Mouse (Mus musculus) adrenal gland, adult 18-20 months (tissue): ENCODE measurements at regions not wholly inside any gene's neighbourhood (a gene's known extent, or its start where the extent isn't known, plus 50 kb on each side); places are given as distances from the start of the nearest gene placed in this dataset.

Experiments
- DNase-seq, 2 experiments: peaks; one replicate each; pipeline ENCODE4 v3.0.0; 2021 to 2022; ENCODE audit warnings: low spot score in 2 of 2

DNA sequence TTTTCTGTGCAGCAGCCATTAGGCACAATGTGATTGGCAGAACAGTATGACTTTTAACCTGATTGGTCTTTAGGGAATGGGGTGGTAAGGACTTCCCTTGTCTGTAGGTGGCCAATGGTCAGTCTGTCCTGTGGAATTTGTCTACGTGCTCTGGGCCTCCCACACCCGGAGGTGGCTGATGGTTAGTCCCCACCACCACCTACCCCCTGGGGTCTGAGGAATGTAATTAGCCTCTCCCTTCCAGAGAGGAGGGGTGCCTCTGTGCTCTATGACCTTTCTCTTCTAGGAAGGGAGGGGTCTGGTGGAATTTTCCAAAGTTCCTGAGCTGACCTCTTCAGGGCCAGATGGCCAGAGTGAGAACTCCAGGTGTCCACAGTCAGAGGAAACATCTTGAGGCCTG is 101.6 kb downstream of the Tmem17 start:
- DNase-seq, result no peak

DNA sequence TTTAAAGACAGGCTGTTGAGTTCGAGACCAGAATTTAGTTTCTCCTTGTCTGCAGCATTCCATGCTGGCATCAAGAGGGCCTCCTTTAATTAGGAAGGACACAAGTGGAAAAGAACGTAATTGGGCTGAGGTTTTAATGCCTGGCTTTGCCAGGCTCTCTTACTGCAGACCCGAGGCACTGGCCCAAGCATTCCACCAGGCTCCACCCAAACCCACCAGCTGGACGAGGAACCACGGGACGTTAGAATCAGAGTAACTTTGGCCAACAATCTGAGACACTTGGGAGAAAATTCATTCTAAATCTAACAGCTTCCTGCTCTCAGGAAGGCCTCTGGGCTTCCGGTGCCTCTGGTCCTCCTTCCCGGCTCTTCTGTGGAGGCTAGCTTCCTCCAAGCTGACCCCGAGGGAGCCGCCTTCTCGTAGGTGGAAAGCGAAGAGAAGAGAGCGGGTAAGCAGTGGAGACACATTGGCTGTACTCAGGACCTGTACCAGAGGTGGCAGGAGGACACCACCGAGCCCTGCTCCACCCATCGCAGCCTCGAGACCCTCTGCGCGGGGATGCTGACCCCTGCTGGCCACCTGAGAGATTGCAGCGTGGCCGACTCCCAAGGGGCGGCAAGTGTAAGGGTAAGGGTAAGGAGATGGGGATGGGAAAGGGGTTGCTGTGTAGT is 105.5 kb downstream of the Tmem17 start:
- DNase-seq, result peak; percentile 88 to 93

DNA sequence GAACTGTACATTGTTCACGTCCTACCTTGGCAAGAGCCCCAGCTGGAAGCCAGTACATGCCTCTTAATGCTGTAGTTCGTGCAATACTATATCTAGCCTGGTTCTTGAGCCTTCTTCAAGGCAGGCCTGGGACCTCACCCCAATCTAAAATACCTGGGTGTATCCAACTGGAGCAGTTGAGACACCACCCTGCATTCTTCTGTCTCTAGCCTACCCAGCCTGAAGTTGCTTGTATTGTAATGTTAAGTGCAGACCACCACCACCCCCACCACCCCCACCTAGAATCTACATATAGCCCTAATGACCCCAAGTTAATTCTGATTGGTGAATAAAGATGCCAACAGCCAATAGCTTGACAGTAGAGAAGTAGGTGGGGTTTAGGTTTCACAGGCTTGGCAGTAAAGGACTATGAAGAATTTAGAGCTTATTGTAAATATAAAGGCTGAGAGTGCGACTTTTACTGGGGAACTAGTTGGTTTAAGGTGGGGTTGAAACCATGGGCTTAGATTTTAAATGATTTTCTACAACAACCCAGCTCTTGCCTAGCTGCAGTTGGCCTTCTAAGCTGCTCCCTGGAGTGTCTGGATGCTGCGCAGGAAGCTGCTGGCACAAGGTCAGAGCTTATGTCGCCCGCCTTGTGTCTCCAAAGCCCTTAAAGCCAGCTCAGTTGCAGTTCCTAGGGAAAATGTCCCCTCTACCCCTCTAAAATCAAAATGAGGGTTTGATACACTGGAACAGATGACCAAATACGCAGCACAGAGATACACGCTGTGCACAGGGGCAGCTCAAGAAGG is 109.2 kb downstream of the Tmem17 start:
- DNase-seq, result no peak

DNA sequence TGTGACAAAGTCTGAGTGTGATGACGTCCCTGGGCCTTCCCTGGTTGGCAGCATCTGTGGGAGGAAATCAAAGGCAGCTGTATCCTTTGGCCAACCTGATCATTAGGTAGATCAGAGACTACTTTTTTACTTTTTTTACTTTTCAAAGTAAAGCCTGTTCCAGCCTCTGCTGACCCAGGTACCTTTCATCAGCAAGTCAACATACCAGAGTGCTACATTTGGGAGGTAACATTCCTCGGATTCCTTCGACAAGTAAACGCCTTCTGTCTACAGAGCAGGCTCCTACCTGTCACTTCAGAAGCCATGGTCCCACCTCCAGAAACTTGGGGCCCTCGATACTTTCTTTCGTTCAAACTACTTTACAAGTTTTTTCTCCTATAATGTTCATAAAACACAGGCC is 110.0 kb downstream of the Tmem17 start:
- no peak for DNase-seq

DNA sequence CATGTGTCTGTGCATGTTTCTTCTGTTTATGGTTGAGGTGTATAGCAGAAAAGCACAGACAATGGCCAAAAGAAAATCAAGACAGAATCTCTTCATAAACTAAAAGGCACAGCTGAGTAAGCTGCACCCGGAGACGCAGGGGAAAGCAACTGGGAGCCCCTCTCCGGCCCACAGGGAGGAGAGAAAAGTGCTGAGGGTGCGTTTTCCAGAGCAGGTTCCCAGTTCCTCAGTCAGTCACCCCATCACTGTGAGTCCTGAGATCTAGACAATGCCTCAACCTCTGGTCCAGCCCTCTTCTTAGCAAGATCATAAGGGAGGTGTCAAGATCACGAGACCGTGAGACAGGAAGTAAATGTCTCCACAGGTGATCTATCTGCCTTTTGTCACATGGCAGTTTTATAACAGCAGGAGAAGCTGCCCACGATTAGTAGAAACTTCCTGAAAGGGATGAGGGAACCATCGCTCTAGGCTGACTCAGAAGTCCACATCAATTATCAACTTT is 110.7 kb downstream of the Tmem17 start:
- DNase-seq, result no peak

DNA sequence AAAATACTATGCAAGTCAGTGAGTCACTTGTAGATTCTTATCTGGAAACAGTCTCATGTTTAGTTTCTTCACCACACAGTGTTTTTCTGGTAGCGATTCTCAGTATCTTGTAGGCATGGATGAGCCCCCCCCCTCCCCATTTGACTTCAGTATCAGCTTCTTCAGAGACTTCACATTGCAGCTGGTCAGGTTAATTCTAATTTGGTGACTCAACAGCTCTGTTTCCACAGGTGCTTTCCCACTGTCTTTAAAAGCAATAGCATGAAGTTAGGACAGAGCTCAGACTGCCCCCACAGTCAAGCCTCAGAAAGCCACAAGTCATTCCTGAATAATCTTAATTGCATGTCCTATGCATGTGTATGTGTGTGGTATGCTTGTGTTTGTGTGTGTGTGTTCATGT is 114.5 kb downstream of the Tmem17 start:
- DNase-seq, result no peak

DNA sequence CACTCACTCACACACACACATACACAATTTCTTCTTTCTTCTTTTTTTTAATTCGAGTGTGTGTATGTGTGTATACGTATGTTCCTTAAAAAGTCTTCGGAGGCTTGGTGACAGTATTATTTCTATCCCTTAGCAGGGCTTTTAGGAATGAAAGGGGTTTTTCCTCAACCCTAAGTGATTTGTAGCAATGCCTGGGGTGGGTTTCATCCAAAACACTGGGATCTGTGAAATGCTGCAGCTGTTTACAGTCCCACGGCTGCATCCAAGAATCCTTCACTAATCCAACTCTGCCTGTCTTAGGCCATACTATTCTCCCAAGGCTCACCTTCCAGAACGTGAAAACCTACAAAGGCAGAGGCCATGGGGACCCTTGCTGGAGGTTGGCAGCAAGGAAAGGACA is 116.6 kb downstream of the Tmem17 start:
- no peak for DNase-seq

DNA sequence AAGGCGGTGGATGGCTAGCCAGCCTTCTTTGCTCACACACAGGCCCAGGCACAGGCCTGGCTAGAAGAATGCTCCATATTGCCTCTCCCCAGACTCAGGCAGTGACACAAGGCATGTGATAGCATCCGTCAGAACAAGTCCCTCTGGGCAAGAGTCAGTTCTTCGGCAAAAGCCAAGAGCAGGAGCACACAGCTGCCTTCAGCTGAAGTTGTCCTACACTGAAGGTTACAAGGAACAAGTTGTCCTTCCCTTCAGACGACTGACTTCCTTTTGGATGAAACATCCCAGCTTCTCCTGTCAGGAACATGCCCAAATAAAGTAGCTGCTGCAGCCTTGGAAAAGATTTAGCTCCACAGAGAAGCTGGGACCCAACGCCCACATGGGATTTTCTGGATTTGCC is 117.1 kb downstream of the Tmem17 start:
- no peak for DNase-seq

DNA sequence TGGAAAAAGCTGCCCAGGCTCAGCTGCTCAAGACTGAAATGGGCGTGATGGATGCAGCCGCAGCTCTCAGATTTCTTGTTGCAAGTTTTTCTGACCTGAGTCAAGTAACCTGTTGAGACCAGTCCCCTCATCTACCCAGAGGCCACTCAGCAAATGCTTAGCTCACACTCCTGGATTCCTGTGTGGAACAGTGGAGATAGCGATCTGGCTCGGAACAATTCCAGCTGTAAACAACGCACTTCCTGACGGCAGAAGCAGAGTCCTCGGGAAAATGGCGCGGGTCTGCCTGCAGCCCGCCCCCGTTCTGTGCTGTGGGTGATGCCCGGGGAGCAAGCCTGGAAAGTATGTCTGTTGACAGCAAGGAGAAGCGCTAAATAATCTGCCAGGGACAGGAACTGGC is 117.7 kb downstream of the Tmem17 start:
- peak; percentile 42 to 50 for DNase-seq

DNA sequence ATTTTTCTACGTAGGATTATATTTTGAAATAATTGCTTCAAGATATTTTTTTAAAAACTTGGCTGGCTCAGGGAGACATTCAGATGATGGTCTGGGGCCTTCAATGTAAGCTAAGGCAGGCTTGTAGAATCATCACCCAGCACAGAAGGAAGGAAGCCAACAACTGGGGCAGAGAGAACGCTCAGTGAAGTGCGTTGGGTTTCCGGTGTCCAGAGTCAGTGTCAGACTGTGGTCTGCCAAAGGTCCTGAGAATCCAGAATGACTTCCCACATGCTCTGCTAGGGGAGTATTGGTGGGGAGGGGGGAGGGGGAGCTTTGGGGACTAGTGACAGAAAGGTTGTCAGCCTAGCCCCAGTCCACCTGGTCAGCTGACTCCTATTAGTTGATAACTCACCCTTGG is 118.1 kb downstream of the Tmem17 start:
- DNase-seq, result no peak

DNA sequence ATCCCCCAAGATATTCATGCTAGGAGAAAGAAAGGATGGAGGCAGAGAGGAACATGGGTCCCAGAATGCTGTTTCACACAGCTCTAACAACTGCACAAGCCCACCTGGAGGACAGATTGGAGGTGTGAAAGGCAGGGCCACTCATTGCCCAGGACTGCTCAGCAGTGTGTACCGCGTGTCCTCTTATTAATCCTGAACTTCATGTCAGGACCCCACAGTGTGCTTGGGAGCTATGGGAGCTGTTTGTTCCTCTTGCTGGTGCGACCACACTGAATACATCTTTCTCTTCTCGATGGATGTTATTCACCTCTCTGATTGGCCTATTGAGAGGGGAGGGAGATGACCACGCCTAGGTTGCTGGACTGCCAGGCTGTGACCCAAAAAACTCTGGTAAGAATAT is 119.1 kb downstream of the Tmem17 start:
- DNase-seq, result peak in 1 of 2 experiments; percentile 18

DNA sequence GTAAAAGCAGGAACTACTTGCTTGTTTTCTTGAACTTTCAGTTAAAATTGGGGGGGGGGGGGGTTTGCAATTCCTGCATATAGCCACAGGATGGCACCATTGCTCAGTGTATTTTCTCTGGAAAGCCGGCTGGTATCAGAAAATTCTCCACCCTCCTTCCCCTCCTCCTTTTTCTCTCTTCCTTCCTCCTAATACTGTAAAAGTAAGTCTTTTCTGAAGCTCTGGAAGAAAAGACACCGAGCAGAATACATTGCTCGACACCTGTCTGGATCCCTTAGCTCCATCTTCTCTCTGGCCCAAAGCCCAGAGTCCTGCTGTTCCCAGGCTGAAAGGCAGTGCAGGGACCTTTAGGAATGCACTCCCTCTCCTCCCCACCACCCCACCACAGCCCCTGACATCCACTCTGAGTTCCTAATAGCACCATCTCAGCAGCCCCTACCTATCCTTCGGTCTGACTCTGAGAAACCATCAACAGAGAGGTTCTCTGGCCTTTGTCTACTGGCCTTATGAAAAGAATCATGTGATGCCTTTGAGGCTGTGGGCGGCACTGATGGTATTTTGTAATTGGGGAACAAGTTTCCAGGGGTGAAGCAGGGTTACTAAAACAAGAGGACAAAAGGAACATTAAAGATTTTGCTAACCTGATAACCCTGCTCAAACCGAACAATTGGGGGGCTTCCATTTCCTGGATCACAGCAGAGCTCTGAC is 119.9 kb downstream of the Tmem17 start:
- DNase-seq, result peak in 1 of 2 experiments; percentile 25

DNA sequence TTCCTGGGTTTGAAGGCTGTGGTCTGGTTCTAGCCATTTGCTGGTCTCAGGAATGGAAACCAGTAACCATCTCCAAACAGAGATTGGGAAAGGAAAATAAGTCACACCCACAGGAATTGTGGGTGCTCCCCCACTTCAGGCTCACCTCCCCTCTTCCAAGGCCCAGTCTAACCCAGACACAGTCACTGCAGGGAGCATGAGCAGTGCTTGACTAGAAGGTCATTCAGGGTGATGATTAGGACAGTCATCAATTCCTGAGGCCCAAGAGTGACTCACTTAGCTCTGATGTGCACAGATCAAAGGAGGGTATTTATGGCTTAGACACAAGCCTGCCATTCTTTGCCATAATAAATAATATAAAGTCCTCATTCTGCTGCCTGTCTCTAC is 120.4 kb downstream of the Tmem17 start:
- peak in 1 of 2 experiments; percentile 21 for DNase-seq

DNA sequence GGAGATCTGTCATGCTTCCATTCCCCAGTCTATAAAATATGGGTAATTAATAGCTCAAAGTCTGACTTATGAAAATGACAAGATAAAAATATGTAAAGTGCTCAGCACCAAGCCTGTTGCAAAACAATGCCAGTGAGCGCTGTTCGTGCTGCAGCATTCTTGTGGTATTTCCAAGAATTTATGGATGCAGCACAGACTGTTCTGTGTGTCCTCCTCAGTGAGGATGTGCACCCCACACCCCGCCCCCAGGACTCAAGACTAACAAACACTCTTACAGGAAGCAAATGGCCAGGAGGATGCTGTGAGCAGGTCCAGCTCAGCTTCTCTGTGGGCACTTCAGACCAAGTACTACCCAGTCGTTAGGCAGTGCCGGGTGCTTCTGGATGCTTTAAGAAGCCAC is 121.1 kb downstream of the Tmem17 start:
- DNase-seq, result no peak

DNA sequence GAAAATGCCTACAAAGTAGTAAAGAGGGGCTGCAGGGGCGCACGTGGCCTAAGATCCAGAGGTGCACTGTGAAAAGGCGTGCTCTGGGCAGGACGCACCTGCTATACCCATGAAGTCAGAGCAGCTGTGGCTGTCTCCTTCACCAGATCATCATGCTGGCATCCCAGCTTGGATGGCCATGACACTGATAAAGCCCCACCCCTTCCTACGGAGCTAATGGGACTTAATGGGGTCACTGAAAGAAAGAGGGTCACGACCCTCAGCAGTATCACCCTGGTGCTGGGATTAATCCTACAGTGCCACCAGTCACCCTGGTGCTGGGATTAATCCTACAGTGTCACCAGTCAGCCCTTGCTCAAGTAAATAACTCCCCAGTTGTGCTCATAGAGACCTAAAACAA is 122.1 kb downstream of the Tmem17 start:
- peak in 1 of 2 experiments; percentile 18 for DNase-seq

DNA sequence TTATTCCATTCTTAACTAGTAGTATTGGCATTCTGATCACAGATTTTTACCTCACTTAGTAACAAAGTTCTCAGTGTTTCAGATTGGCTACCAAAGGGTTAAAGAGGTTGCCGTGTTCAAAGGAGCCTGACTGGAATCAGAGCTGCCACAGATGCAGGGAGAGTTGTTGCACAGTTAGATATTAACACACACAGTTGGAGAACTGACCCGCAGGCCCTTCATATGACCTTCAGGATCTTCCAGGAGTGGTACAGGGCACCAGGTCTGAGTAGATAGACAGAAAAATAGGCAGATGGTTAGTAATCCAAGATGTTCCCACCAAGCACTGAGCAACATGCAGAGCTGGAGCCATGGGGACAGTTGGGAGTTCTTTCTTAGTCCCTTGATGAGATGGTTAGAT is 123.1 kb downstream of the Tmem17 start:
- DNase-seq, result no peak

DNA sequence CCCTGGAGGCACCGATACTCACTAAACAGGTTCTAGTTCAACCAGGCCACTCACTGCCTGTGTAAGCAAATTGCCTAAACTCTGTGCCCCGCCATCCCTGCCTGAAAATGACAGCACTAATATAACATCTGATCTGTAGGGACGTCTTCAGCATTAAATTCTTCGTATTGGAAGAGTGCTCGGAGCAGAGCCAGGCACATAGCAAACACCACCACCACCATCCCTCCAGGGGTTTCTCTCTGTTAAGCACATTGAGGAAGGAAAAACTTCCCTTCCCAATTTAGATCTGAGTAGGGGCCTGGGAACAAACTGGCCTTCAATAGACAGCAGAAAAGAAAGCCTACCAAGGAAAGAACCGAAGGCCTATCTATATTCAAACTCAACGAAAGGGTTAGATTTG is 124.4 kb downstream of the Tmem17 start:
- no peak for DNase-seq

DNA sequence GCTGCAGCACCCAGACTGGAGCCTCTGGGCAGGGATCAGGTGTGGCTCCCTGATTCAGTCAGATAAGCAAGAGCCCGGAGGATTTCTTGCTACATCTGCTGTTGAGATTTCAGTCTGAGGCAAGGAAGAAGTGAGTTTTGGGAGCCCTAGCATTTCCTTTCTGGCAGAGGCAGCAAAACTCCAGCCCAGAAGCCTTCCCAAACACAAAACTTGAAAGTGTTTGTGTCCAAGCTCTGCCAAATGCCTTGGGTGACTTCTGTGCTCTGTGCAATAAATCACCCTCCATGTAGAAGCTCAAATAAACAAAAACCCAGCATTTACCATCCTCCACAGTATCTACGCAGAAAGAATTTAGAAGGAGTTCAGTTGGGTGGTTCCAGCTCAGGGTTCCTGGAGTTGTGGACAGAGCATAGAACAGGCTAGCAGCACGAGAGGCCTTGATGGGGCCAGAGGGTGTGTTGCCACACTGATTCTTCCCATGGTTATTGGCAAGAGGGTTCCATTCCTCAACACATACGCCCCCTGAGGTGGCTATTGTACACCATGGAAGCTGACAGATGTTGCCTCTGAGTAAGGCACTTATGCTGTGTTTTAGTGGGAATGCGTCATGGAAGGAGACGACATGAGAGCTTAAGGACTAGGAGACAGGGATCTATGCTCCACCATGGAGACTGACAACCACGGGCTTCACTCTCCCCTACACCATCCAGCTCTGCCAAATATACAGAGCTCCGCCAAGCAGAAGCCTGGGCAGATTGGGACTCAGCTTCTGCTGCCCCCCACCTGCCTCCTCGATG is 125.1 kb downstream of the Tmem17 start:
- no peak for DNase-seq

DNA sequence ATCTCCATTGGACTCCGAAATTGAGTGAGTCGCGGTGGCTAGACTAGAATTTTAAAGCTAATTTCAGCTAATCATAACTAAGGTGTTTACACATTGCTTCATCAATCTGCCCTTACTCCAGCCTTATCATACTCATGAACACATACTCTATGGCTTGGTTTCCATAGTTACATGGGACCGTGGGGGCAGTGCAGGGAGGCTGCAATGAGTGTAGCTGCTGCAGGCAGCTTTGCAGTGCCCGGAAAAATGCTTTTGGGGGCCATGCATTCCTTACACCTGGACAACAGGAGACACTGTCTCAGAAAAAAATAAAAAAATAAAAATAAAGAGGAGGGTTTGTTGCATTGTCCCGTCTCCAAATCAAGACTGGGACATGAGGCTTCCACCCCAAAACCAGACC is 126.3 kb downstream of the Tmem17 start:
- DNase-seq, result no peak

DNA sequence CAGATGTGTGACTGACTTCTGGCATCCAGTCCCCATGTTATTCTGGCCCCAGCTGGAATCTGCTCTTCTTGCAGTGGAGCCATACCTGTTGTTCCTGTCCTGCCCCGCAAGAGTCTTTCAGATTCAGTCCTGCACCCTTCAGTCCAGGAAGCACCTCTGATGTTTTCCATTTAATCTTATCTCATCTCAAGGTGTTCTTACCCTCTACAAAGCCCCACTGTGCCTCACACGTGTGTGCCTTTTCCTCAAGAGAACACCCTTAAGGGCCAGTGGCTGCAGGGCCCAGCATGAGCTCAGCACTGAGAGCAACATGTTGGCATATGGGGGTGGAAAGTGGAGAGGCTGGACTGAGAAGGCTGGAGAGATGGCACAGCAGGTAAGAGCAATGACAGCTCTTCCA is 126.8 kb downstream of the Tmem17 start:
- DNase-seq, result no peak

DNA sequence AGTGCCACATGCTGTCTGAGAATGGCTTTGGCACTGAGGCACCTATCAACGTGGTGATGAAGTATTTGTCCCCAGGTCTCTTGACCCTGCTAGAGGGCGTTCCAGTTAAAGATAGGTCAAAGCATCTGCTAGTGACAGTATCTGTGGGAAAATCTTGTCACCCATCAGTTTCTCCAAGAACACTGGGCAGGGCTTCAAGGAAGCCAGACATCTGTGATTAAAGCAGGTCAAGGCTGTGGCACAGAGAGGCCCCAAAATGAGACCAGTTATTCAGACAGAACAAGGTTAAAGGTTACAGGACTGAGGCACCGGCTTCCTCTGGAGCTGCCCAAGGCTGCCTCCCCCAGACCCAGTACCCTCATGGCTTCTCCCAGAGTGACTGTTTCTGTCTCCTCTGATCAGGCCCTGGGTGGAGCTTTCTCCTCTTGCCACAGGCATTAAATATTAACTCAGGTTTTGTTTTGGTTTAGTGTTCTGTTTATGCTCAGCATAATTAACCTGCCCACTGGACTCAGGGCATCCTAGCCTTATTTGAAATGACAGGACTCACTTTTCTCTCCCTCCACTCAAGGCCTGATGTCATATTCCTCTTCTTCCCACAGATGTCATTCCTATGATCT is 128.6 kb downstream of the Tmem17 start:
- DNase-seq, result no peak
